30 mouse cellular contexts compared by ENCODE assay signal in genomic region chr13:24354751-24355150, GRCm38 (mm10).
"Had no signal": no experiment of that assay in that cellular context is flagged by ENCODE, and none has a peak within 500 bp of the region (broad histone marks: within the 10 kb centered on the region; RNA-seq: fewer than 3 reads in every experiment).

No protein-coding gene starts in this region.

- H3K4me3 ChIP-seq: left cerebral cortex, adult 2 months; limb, embryonic 10.5 days; limb, embryonic 12.5 days; limb, embryonic 13.5 days; limb, embryonic 15.5 days; liver, embryonic 13.5 days; liver, embryonic 15.5 days; lung, embryonic 15.5 days; megakaryocyte, embryonic 14.5 days; midbrain, embryonic 10.5 days; midbrain, embryonic 12.5 days; midbrain, embryonic 13.5 days; midbrain, embryonic 15.5 days; myocyte; neural tube, embryonic 12.5 days had no signal

- H3K4me2 ChIP-seq: limb, embryonic 12.5 days; limb, embryonic 13.5 days; limb, embryonic 15.5 days; liver, embryonic 13.5 days; liver, embryonic 15.5 days; lung, embryonic 14.5 days; lung, embryonic 15.5 days; midbrain, embryonic 11.5 days; midbrain, embryonic 12.5 days; midbrain, embryonic 13.5 days; midbrain, embryonic 15.5 days; neural tube, embryonic 12.5 days had no signal

- H3K36me3 ChIP-seq: limb, embryonic 10.5 days; limb, embryonic 12.5 days; limb, embryonic 13.5 days; limb, embryonic 15.5 days; liver, embryonic 13.5 days; liver, embryonic 15.5 days; lung, embryonic 15.5 days; midbrain, embryonic 10.5 days; midbrain, embryonic 12.5 days; midbrain, embryonic 13.5 days; midbrain, embryonic 15.5 days; neural tube, embryonic 12.5 days had no signal

- H3K27ac ChIP-seq: left cerebral cortex, adult 2 months; limb, embryonic 10.5 days; limb, embryonic 12.5 days; limb, embryonic 13.5 days; limb, embryonic 15.5 days; liver, embryonic 13.5 days; liver, embryonic 14.5 days; liver, embryonic 15.5 days; lung, embryonic 15.5 days; macrophage; midbrain, embryonic 10.5 days; midbrain, embryonic 12.5 days; midbrain, embryonic 13.5 days; midbrain, embryonic 15.5 days; neural tube, embryonic 12.5 days had no signal

- ATAC-seq: lung, postnatal 0 days; midbrain, embryonic 13.5 days; midbrain, embryonic 15.5 days; midbrain, embryonic 16.5 days had no signal

- DNase-seq: left cerebral cortex, postnatal 4 days; liver; liver, embryonic 13.5 days; lung, adult 18-20 months; lung, adult 2 months; lung, embryonic 14.5 days; lung, postnatal 10 days; lung, postnatal 14 days; lung, postnatal 36 days; lung, postnatal 4 days; midbrain, embryonic 14.5 days had no signal

- H3K9me3 ChIP-seq: limb, embryonic 10.5 days; limb, embryonic 12.5 days; limb, embryonic 13.5 days; limb, embryonic 15.5 days; liver, embryonic 13.5 days; liver, embryonic 15.5 days; lung, embryonic 15.5 days; midbrain, embryonic 10.5 days; midbrain, embryonic 13.5 days; midbrain, embryonic 15.5 days; neural tube, embryonic 12.5 days had no signal

- H3K27me3 ChIP-seq: limb, embryonic 12.5 days; limb, embryonic 13.5 days; limb, embryonic 15.5 days; liver, embryonic 13.5 days; liver, embryonic 15.5 days; lung, embryonic 15.5 days; megakaryocyte, embryonic 14.5 days; midbrain, embryonic 12.5 days; midbrain, embryonic 13.5 days; midbrain, embryonic 15.5 days; neural tube, embryonic 12.5 days had no signal

- H3K4me1 ChIP-seq: limb, embryonic 10.5 days; limb, embryonic 12.5 days; limb, embryonic 13.5 days; limb, embryonic 15.5 days; liver, embryonic 13.5 days; liver, embryonic 15.5 days; lung, embryonic 15.5 days; midbrain, embryonic 12.5 days; midbrain, embryonic 13.5 days; midbrain, embryonic 15.5 days; neural tube, embryonic 12.5 days had no signal

- H3K9ac ChIP-seq: limb, embryonic 12.5 days; limb, embryonic 13.5 days; limb, embryonic 15.5 days; liver, embryonic 13.5 days; liver, embryonic 14.5 days; liver, embryonic 15.5 days; lung, embryonic 14.5 days; lung, embryonic 15.5 days; midbrain, embryonic 12.5 days; midbrain, embryonic 13.5 days; midbrain, embryonic 15.5 days; neural tube, embryonic 12.5 days had no signal
